Mouse (Mus musculus) E14TG2a.4 (cell line): ENCODE results near the gene Zfp36l2.

Source experiments
- H3K27me3 ChIP-seq: 2 replicates; pipeline ENCODE4 v1.6.1; 2014; ENCODE audit warnings: low read length, control low read depth; ENCODE audit not compliant: insufficient read depth
- H3K36me3 ChIP-seq: 2 replicates; pipeline ENCODE4 v1.6.1; 2014; ENCODE audit warnings: low read length, control low read depth; ENCODE audit not compliant: insufficient read depth
- H3K4me1 ChIP-seq: replicated peaks from 2 replicates; pipeline ENCODE4 v1.6.1; 2014; ENCODE audit warnings: low read depth, low read length, control low read depth
- H3K4me3 ChIP-seq: replicated peaks from 2 replicates; pipeline ENCODE4 v1.5.1; 2014; ENCODE audit warnings: mild to moderate bottlenecking, low read length
- H3K9me3 ChIP-seq: 2 replicates; pipeline ENCODE4 v1.6.1; 2014; ENCODE audit warnings: low read length, control low read depth
- CTCF ChIP-seq: conservative IDR thresholded peaks from 2 replicates; pipeline ENCODE4 v1.5.1; 2014; ENCODE audit warnings: low read length
- NANOG ChIP-seq: IDR thresholded peaks from 2 replicates; pipeline ENCODE4 v1.6.1; 2014; ENCODE audit warnings: borderline replicate concordance, low read length, mixed read lengths
- POU5F1 ChIP-seq: IDR thresholded peaks from 2 replicates; pipeline ENCODE4 v1.6.1; 2014; ENCODE audit warnings: low read length, borderline replicate concordance

Zfp36l2 gene

GRCm38 (mm10) chr17:84137393-84138171 lies 50.2 kb downstream of the Zfp36l2 start:
- Histone ChIP-seq H3K27me3 (peaks cover 20% of the 10 kb centered on the region), H3K4me1 (peaks cover 41% of the 10 kb centered on the region), H3K4me3 (no peak overlapping the region), H3K36me3 (no peaks in the 10 kb centered on the region), H3K9me3 (no peaks in the 10 kb centered on the region)
- TF ChIP-seq CTCF (no peak), POU5F1 (no peak), NANOG (no peak)

DNA sequence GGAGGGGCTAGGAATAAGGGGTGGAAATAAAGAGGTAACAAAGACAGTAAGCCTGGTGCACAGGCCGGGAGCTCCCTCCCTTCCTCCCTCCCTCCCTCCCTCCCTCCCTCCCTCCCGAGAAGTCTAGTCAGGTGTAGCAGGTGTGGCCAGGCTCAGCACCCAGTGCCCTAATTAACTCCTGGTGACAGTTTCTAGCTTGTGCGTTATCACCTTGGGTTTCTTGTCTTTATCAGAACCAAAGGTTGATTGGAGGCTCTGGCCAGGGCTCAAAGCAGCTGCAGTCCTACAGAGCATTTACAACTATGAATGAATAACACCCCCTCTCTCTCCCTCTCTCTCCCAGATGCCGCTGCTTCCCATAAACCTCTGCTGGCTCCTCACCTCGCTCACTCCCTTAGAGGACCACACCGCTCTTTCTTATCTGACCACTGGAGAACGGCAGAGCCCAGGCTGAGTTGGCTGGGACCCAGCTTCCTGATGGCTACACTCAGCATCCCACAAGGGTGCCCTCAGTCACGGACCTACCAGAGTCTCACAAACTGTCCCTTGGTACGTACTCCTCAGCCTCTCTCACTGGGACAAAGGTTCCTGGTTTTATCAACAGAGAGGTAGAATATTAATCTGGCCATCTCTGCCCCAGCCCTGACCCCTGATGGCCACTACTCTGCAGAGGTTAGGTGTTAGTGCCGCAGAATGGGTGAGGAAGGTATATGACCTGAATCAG lies 50.9 kb downstream of the Zfp36l2 start:
- H3K36me3 ChIP-seq, result no peaks in the 10 kb centered on the region
- H3K4me1 ChIP-seq, result peaks cover 38% of the 10 kb centered on the region
- H3K9me3 ChIP-seq, result no peaks in the 10 kb centered on the region
- H3K4me3 ChIP-seq, result no peak overlapping the region
- peaks cover 17% of the 10 kb centered on the region; the same call in 1 of the 2 replicates for H3K27me3 ChIP-seq
- TF ChIP-seq NANOG (no peak), CTCF (no peak), POU5F1 (no peak)

DNA sequence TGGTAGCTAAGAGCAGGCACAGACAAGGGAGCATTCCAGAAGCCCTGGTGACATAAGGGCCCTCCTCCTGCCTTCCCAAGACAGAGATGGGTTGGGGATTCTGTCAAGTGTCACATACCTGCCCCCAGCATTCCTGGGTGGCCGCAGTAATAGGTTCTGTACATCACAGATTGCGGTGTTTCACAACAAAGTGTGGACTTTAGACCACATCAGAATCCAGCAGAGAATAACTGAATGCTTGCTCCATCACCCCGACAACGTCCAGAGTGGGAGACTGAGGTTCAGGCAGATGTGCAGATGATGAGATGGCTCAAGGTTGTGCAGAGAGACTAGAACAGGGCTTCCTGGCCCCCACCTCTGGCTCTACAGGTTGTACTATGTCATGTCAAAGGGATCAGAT lies 51.5 kb downstream of the Zfp36l2 start:
- no peak overlapping the region for H3K4me3 ChIP-seq
- H3K36me3 ChIP-seq, result no peaks in the 10 kb centered on the region
- H3K27me3 ChIP-seq, result peaks cover 17% of the 10 kb centered on the region; the same call in 1 of the 2 replicates
- no peaks in the 10 kb centered on the region for H3K9me3 ChIP-seq
- peaks cover 32% of the 10 kb centered on the region for H3K4me1 ChIP-seq
- TF ChIP-seq CTCF (no peak), NANOG (no peak), POU5F1 (no peak)

DNA sequence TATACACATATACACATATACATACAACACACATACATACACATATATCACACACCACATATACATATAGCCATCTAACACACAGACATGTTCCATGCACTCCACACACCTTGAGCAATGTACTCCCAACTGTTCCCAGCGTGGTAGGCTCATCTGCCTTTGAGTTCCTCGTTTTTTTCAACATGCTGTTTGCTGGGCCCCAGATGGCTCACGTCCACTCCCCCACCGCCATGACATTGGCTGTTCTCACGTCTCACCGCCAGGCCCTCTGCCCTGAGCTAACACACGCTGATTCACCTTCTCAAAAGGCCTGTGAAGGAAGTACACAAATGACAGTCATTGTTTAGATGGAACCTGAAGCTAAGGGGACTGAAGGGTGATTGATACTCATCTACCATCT lies 52.5 kb downstream of the Zfp36l2 start:
- Histone ChIP-seq H3K9me3 (no peaks in the 10 kb centered on the region), H3K36me3 (no peaks in the 10 kb centered on the region), H3K4me3 (no peak overlapping the region), H3K27me3 (peaks cover 17% of the 10 kb centered on the region; the same call in 1 of the 2 replicates), H3K4me1 (peaks cover 22% of the 10 kb centered on the region)
- TF ChIP-seq POU5F1, result no peak
- no peak for TF ChIP-seq NANOG
- TF ChIP-seq CTCF, result no peak
